23 mouse cellular contexts compared by ENCODE assay signal in genomic region chr7:137012687-137013086, GRCm38 (mm10).
"Had no signal": no experiment of that assay in that cellular context is flagged by ENCODE, and none has a peak within 500 bp of the region (broad histone marks: within the 10 kb centered on the region; RNA-seq: fewer than 3 reads in every experiment).

No protein-coding gene starts in this region.

- H3K4me3 ChIP-seq: heart, embryonic 13.5 days; heart, embryonic 15.5 days; hindbrain, embryonic 13.5 days; hindbrain, embryonic 15.5 days; kidney, embryonic 15.5 days; limb, embryonic 12.5 days; limb, embryonic 15.5 days; liver, embryonic 12.5 days had no signal

- H3K9ac ChIP-seq: heart, embryonic 13.5 days; heart, embryonic 15.5 days; hindbrain, embryonic 13.5 days; hindbrain, embryonic 15.5 days; kidney, embryonic 15.5 days; limb, embryonic 12.5 days; limb, embryonic 15.5 days; liver, embryonic 12.5 days; liver, embryonic 14.5 days had no signal

- DNase-seq: gastrocnemius, postnatal 14 days; gastrocnemius, postnatal 36 days; heart, adult 18-20 months; heart, postnatal 14 days; kidney, adult 11 months; kidney, adult 9 months; kidney, postnatal 14 days; layer of hippocampus, adult 9-11 months; layer of hippocampus, postnatal 36 days; left cerebral cortex, postnatal 4 days had no signal

- H3K27me3 ChIP-seq: hindbrain, embryonic 15.5 days; liver, embryonic 12.5 days had no signal

- H3K36me3 ChIP-seq: heart, embryonic 13.5 days; heart, embryonic 15.5 days; hindbrain, embryonic 13.5 days; hindbrain, embryonic 15.5 days; kidney, embryonic 15.5 days; limb, embryonic 12.5 days; limb, embryonic 15.5 days; liver, embryonic 12.5 days had no signal

- H3K9me3 ChIP-seq: heart, embryonic 15.5 days; hindbrain, embryonic 13.5 days; hindbrain, embryonic 15.5 days; kidney, embryonic 15.5 days; limb, embryonic 12.5 days; limb, embryonic 15.5 days; liver, embryonic 12.5 days had no signal

- H3K27ac ChIP-seq: heart, embryonic 13.5 days; heart, embryonic 15.5 days; hindbrain, embryonic 13.5 days; hindbrain, embryonic 15.5 days; hindbrain, postnatal 0 days; kidney, embryonic 15.5 days; kidney, postnatal 0 days; limb, embryonic 12.5 days; limb, embryonic 15.5 days; liver, embryonic 12.5 days; liver, embryonic 14.5 days had no signal

- H3K4me2 ChIP-seq: heart, embryonic 11.5 days; heart, embryonic 13.5 days; heart, embryonic 15.5 days; hindbrain, embryonic 13.5 days; hindbrain, embryonic 15.5 days; kidney, embryonic 15.5 days; limb, embryonic 12.5 days; limb, embryonic 15.5 days; liver, embryonic 12.5 days had no signal

- H3K4me1 ChIP-seq: liver, embryonic 12.5 days had no signal

- ATAC-seq: hindbrain, postnatal 0 days; intestine, embryonic 16.5 days; liver, embryonic 12.5 days had no signal
